Mouse (Mus musculus) midbrain, embryonic 16.5 days (tissue): ENCODE measurements at regions not wholly inside any gene's neighbourhood (a gene's known extent, or its start where the extent isn't known, plus 50 kb on each side); places are given as distances from the start of the nearest gene placed in this dataset.
A peak's percentile ranks its signal among the peaks of the same experiment; 100 is the strongest.

Experiments
- ATAC-seq: fragments of 200-750 bp; cut with Nextera tagmentation; 2 replicates; pipeline ENCODE4 v1.8.0; 2017; ENCODE audit warnings: moderate TSS enrichment
- H3K27ac ChIP-seq: fragments of 300-500 bp; sonication (generic); 2 replicates; pipeline ENCODE4 v1.5.1; 2014; ENCODE audit warnings: mild to moderate bottlenecking, low read length, mixed read lengths
- H3K27me3 ChIP-seq: fragments of 300-500 bp; sonication (generic); 2 replicates; pipeline ENCODE4 v1.6.1; 2014; ENCODE audit warnings: low read depth, low read length, mixed read lengths; ENCODE audit not compliant: control insufficient read depth, insufficient read depth
- H3K36me3 ChIP-seq: fragments of 300-500 bp; sonication (generic); 2 replicates; pipeline ENCODE4 v1.6.1; 2014; ENCODE audit warnings: mild to moderate bottlenecking, low read length, moderate library complexity, mixed read lengths; ENCODE audit not compliant: control insufficient read depth, insufficient read depth
- H3K4me1 ChIP-seq: fragments of 300-500 bp; sonication (generic); 2 replicates; pipeline ENCODE4 v1.6.1; 2014; ENCODE audit warnings: mild to moderate bottlenecking, low read length, mixed read lengths; ENCODE audit not compliant: control insufficient read depth, insufficient read depth
- H3K4me2 ChIP-seq: fragments of 300-500 bp; sonication (generic); 2 replicates; pipeline ENCODE4 v1.6.1; 2014; ENCODE audit warnings: mild to moderate bottlenecking, low read length, mixed read lengths
- H3K4me3 ChIP-seq: fragments of 300-500 bp; sonication (generic); 2 replicates; pipeline ENCODE4 v1.5.1; 2014; ENCODE audit warnings: low read depth, mild to moderate bottlenecking, low read length, moderate library complexity, mixed read lengths
- H3K9ac ChIP-seq: fragments of 300-500 bp; sonication (generic); 2 replicates; pipeline ENCODE4 v1.6.1; 2014; ENCODE audit warnings: low read depth, low read length, mixed read lengths
- H3K9me3 ChIP-seq: fragments of 300-500 bp; sonication (generic); replicated peaks from 2 replicates; pipeline ENCODE4 v1.6.1; 2014; ENCODE audit warnings: mild to moderate bottlenecking, low read length, mixed read lengths; ENCODE audit not compliant: control insufficient read depth, poor library complexity, severe bottlenecking
- WGBS: fragments of 180-500 bp; shearing (Covaris S2); extraction: QIAGEN DNeasy Blood & Tissue Kit; methylation state at CpG from one replicate; pipeline ENCODE4 v1.1.7; 2014; 5-methylcytosine and 5-hydroxymethylcytosine counted together

DNA sequence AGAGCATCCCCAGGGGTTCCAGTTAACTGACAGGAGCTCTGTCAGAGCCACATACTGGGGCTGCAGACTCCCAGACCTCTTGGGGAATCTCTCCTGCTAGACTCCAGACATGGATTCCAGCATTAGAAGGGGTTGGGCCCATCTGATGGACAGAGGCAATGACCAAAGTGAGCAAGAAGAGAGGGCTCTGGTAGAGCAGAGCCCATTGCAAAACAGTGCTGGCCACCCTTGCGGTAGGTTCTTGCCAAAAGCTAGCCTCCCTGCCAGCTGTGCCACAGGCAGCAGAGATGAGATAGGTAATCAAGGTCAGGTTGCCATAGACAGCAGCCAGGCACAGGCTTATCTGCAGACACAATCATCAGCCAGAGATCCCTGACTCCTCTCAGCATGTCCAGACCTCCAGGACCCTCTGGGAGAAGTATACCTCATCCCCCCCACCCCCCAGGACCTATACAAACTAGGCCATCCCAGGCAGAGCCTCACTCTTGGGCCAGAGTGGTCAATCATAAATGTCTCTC lies 151.1 kb upstream of the Cdh4 start:
- Histone ChIP-seq H3K27me3 (no peaks in the 10 kb centered on the region), H3K4me3 (no peak overlapping the region), H3K4me2 (no peak overlapping the region), H3K4me1 (peaks cover 16% of the 10 kb centered on the region), H3K9ac (no peak overlapping the region), H3K9me3 (no peaks in the 10 kb centered on the region), H3K27ac (no peak overlapping the region; the same call in 1 of the 2 replicates), H3K36me3 (no peaks in the 10 kb centered on the region)
- ATAC-seq = no peak
- 100% methylated on average over 1 of the region's 1 CpGs for WGBS

DNA sequence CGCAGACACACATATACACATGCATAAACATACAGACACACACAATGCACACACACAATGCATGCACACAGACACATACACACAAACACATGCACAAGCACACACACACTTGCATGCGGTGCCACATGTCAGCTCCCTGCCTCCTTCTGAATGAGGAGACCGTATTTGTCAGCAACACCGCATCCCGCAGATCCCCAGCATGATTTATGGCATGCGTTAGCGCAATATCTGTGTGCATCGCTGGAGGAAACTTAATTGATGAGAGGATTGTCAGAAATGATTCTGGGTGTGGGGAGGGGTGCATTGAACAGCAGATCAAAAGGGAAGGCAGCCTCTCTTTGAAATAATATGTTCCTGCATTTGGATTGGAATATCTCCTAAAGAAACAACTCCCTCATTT lies 150.3 kb upstream of the Cdh4 start:
- Histone ChIP-seq H3K27me3 (no peaks in the 10 kb centered on the region), H3K4me2 (no peak overlapping the region), H3K36me3 (no peaks in the 10 kb centered on the region), H3K4me3 (no peak overlapping the region), H3K27ac (no peak overlapping the region), H3K9ac (no peak overlapping the region), H3K9me3 (no peaks in the 10 kb centered on the region), H3K4me1 (peaks cover 21% of the 10 kb centered on the region)
- no peak for ATAC-seq
- WGBS = 61% methylated on average over 8 of the region's 8 CpGs

DNA sequence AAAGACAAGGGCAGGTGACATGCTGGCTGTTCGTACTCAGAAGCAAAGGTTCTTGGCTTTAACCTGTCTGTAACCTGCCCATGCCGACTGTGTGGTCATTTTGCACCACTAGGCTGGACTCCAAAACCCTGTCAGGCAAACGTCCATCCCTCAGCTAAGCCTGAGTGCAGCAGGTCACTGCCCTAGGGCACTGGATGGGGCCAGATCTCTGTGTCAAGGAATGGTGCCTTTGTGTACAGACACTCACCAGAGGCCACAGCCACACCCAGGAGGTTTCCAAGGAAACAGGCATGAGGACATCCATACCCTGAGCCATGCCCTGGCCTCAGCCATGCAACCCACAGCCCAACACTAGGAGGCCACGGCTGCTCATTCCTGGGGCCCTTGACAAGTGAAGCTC lies 149.7 kb upstream of the Cdh4 start:
- Histone ChIP-seq H3K4me2 (no peak overlapping the region), H3K27me3 (no peaks in the 10 kb centered on the region), H3K27ac (no peak overlapping the region; the same call in 1 of the 2 replicates), H3K9ac (no peak overlapping the region), H3K4me3 (no peak overlapping the region), H3K9me3 (no peaks in the 10 kb centered on the region), H3K4me1 (peaks cover 24% of the 10 kb centered on the region), H3K36me3 (no peaks in the 10 kb centered on the region)
- WGBS = 49% methylated on average over 4 of the region's 4 CpGs
- ATAC-seq = no peak

DNA sequence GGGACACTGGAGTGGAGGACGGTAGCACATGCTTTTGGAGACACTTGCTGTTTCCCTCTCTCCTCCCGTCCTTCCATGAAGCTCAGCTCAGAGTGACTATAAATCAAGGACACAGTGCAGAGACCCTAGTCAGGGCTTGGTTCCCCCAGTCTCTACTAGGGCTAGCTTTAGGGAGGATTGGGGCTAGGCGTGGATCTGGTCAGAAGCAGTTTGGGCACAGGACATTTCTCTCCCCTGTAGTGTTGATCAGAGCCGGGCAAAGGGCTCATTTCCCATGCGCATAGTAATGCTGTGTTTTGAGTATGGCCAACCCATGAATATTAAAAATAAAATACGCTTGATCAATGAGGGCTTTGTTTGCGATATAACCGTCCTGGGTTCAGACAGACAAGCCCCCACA lies 149.1 kb upstream of the Cdh4 start:
- H3K9ac ChIP-seq = no peak overlapping the region
- no peaks in the 10 kb centered on the region for H3K9me3 ChIP-seq
- no peak overlapping the region for H3K4me3 ChIP-seq
- H3K27ac ChIP-seq = no peak overlapping the region
- H3K4me1 ChIP-seq = peaks cover 24% of the 10 kb centered on the region
- no peak overlapping the region for H3K4me2 ChIP-seq
- WGBS = 36% methylated on average over 8 of the region's 8 CpGs
- ATAC-seq = no peak
- H3K27me3 ChIP-seq = no peaks in the 10 kb centered on the region
- no peaks in the 10 kb centered on the region for H3K36me3 ChIP-seq

DNA sequence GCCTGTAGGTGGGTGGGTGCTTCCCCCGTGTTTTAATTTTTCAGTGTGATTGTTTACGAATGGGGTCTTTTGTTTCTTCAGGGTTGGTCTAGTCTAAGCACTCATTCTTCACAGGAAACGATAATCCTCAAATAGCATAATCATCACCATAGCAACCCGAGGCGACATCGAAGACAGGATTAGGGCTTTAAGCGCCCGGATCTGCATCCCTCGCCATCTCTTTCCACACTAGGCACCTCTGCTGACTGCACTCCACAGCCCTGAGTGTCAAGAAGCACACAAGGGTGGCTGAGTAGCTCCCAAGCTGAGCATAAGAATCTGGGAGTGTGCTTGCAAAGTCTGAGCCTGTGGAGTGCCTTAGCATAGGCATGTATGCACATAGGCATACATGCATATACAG lies 145.2 kb upstream of the Cdh4 start:
- Histone ChIP-seq H3K4me3 (no peak overlapping the region), H3K27ac (peak overlapping the region; percentile 15; the same call in 1 of the 2 replicates), H3K27me3 (no peaks in the 10 kb centered on the region), H3K4me1 (peaks cover 17% of the 10 kb centered on the region), H3K4me2 (no peak overlapping the region), H3K9ac (no peak overlapping the region), H3K9me3 (no peaks in the 10 kb centered on the region), H3K36me3 (no peaks in the 10 kb centered on the region)
- ATAC-seq = peak; percentile 66; the same call in 1 of the 2 replicates
- WGBS = 5% methylated on average over 9 of the region's 9 CpGs

DNA sequence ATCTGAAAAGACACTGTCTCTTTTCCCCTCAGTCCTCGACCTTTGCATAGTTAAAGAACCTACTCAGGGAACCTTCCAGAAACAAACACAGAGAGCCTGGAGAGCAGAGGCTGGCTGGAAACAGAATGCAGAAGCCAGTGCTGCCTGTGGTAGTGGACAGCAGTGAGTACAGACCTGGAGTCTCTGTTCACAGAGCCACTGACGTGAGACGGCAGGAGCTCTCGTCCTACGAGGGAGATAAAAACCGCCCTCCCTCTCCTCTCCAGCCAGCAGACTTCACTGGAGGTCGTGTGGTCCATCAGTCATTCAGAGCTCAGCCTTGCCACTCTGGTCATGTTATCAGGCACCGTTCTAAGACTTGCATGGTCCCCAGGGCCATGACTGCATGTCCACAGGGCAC lies 138.5 kb upstream of the Cdh4 start:
- no peak for ATAC-seq
- H3K4me1 ChIP-seq = peaks cover 19% of the 10 kb centered on the region
- no peak overlapping the region for H3K4me2 ChIP-seq
- H3K27me3 ChIP-seq = no peaks in the 10 kb centered on the region
- H3K9me3 ChIP-seq = no peaks in the 10 kb centered on the region
- no peaks in the 10 kb centered on the region for H3K36me3 ChIP-seq
- WGBS = 44% methylated on average over 8 of the region's 8 CpGs
- no peak overlapping the region for H3K9ac ChIP-seq
- H3K4me3 ChIP-seq = no peak overlapping the region
- no peak overlapping the region for H3K27ac ChIP-seq

DNA sequence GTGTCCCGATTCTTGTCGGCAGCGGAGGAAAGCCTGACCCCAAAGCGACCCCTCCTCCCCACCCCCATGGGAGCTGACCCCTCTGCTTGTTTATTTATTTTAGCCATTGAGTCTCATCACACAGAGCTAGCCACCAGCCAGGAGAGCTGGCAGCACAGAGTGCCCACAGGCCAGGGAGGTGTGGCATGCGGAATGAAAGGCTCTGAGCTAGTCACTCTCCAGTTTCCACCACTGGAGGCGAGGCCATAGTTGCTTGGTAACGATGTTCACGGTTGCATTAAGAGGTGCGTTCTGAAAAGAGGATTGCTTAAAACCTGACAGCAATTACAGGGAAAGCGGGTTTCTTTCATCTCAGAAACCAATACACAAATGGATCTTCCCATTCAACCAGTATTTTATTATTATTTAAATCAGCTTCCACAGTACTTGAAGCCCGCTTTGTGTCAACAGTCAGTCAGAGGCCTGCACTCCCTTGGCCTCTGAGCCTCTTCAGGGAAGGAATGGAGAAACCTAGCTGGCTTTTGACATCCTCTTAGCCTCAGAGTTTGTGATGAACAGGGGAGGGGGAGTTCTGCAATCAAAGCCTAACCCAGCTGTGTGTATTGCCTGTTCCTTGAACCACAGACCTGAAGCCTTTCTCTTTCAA lies 134.8 kb upstream of the Cdh4 start:
- Histone ChIP-seq H3K27ac (peak overlapping the region; percentile 60), H3K9ac (no peak overlapping the region), H3K4me1 (peaks cover 19% of the 10 kb centered on the region), H3K4me2 (no peak overlapping the region), H3K4me3 (no peak overlapping the region), H3K36me3 (no peaks in the 10 kb centered on the region), H3K9me3 (no peaks in the 10 kb centered on the region), H3K27me3 (no peaks in the 10 kb centered on the region)
- peak; percentile 88 for ATAC-seq
- WGBS = 6% methylated on average over 11 of the region's 11 CpGs

DNA sequence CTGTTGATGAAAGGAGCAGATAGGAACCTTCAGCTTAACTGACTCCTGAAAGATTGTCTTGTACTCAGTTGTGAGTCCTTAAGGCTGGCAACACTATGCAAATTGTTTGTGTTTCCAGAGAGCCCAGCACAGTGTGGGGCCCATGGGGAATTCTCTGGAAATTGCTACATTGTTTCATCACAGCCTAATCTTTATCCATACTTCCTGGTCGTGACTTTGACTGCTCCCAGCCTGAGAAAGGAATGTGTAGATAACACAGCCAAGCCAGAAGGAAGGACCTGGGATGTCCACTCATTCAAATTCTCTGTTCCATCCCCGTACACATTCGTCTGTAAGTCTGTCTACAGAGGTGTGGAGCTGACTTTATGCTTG lies 134.3 kb upstream of the Cdh4 start:
- H3K4me1 ChIP-seq = peaks cover 19% of the 10 kb centered on the region

DNA sequence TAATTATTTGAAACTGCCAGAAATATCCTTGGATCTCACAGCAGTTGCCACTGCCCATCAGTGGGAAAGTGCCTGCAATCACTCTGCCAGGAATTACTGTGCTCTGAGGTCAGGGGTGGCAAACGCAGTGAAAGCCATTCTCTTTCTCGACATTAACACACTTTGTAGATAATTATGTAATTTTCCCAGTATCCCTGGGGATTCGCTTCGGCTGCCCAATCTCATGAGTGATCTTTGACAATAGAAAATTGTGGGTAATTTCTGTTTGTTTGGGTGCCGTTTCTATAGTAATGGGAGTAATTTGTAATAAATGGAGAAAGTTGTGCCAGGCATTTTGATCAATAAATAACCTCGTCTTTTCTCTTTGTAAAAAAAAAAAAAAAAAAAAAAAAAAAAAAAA lies 124.2 kb upstream of the Cdh4 start:
- Histone ChIP-seq H3K9me3 (no peaks in the 10 kb centered on the region), H3K27me3 (no peaks in the 10 kb centered on the region), H3K36me3 (no peaks in the 10 kb centered on the region), H3K27ac (no peak overlapping the region), H3K4me3 (no peak overlapping the region), H3K9ac (no peak overlapping the region), H3K4me2 (no peak overlapping the region), H3K4me1 (no peaks in the 10 kb centered on the region)
- no peak for ATAC-seq
- 42% methylated on average over 6 of the region's 6 CpGs for WGBS

More for the DNA sequence above, 134.3 kb upstream of the Cdh4 start:
- H3K9me3 ChIP-seq = no peaks in the 10 kb centered on the region
- no peak for ATAC-seq
- no peak overlapping the region for H3K4me3 ChIP-seq
- H3K27me3 ChIP-seq = no peaks in the 10 kb centered on the region
- peak overlapping the region; percentile 60 for H3K27ac ChIP-seq
- WGBS = 45% methylated on average over 3 of the region's 3 CpGs
- no peaks in the 10 kb centered on the region for H3K36me3 ChIP-seq
- H3K9ac ChIP-seq = no peak overlapping the region
- no peak overlapping the region for H3K4me2 ChIP-seq
